8 mouse cellular contexts compared by ENCODE assay signal in the genomic region with DNA sequence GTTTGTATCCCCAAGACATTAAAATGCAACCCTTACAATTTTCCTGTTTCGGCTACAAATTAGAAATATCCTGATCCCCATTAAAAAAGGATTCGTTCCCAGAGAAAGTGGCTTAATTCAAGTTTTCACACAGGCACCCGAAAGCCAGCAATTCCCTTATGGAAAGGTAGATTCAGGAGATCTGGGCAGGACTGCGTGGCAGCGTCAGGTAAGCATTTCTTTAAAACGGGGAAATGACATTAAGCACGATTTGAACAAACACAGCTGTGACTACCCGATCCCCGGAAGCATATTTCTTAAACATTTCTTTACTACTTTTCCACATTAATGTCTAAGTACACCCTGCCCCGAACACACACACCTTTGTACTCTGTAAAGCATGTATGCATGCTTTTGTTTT. TPM values are rescaled to one million over a fixed set of nuclear protein-coding genes. Genes with fewer than 3 reads are reported as not detected.
DNase-seq lines count a peak whose midpoint lies in the region; ATAC-seq and TF ChIP-seq lines count a peak whose summit lies in the region.

No protein-coding gene starts in this region.

- peak overlapping the region; percentile 80 for H3K4me2 ChIP-seq in heart, embryonic 11.5 days
- H3K4me2 ChIP-seq in hindbrain, embryonic 11.5 days (replicated peaks; ENCODE audit: low read depth, low read length), result peak overlapping the region; percentile 58
- H3K4me2 ChIP-seq in midbrain, embryonic 13.5 days (replicated peaks), result peak overlapping the region; percentile 58

- ATAC-seq in heart, embryonic 11.5 days (replicated peaks; ENCODE audit: insufficient number of reproducible peaks, low FRiP score, low TSS enrichment), result no peak
- ATAC-seq in G1E (ENCODE audit: extremely low read depth, insufficient number of reproducible peaks, low FRiP score, poor library complexity, severe bottlenecking), result no peak
- no peak for ATAC-seq in hindbrain, embryonic 11.5 days (ENCODE audit: low FRiP score)
- no peak for ATAC-seq in midbrain, embryonic 13.5 days
- ATAC-seq in megakaryocyte-erythroid progenitor cell, adult 5-6 weeks (replicated peaks; ENCODE audit: low FRiP score, low TSS enrichment, poor library complexity, severe bottlenecking), result no peak

- TF ChIP-seq CTCF in G1E (IDR thresholded peaks at IDR 0.05; ENCODE audit: low read depth, low read length), result no peak

- no peaks in the 10 kb centered on the region for H3K27me3 ChIP-seq in heart, embryonic 11.5 days (ENCODE audit: control insufficient read depth, insufficient read depth, low read length)
- H3K27me3 ChIP-seq in G1E (ENCODE audit: insufficient read depth, low read length), result no peaks in the 10 kb centered on the region
- no peaks in the 10 kb centered on the region for H3K27me3 ChIP-seq in hindbrain, embryonic 11.5 days (ENCODE audit: control insufficient read depth, insufficient read depth, low read length)
- no peaks in the 10 kb centered on the region for H3K27me3 ChIP-seq in midbrain, embryonic 13.5 days

- H3K9me3 ChIP-seq in heart, embryonic 11.5 days (replicated peaks; ENCODE audit: control insufficient read depth, low read length), result no peaks in the 10 kb centered on the region
- 0 out of 2 replicates have a peak, but pooled peaks cover 2% of the 10 kb centered on the region for H3K9me3 ChIP-seq in G1E (replicated peaks)
- 0 out of 2 replicates have a peak, but pooled peaks cover 3% of the 10 kb centered on the region for H3K9me3 ChIP-seq in hindbrain, embryonic 11.5 days (ENCODE audit: control insufficient read depth, low read length)
- H3K9me3 ChIP-seq in midbrain, embryonic 13.5 days, result 0 out of 2 replicates have a peak, but pooled peaks cover 8% of the 10 kb centered on the region

- WGBS in heart, embryonic 11.5 days (ENCODE audit: insufficient replicate concordance), result 12% methylated on average over 10 of the region's 10 CpGs
- 5% methylated on average over 10 of the region's 10 CpGs for WGBS in hindbrain, embryonic 11.5 days
- 8% methylated on average over 10 of the region's 10 CpGs for WGBS in midbrain, embryonic 13.5 days

- peak overlapping the region; percentile 99 for H3K27ac ChIP-seq in heart, embryonic 11.5 days (ENCODE audit: low read depth, low read length)
- H3K27ac ChIP-seq in hindbrain, embryonic 11.5 days (ENCODE audit: low read depth, low read length), result peak overlapping the region; percentile 77
- H3K27ac ChIP-seq in midbrain, embryonic 13.5 days, result peak overlapping the region; percentile 94

- DNase-seq in heart, adult 11 months, result no peak
- no peak for DNase-seq in G1E (ENCODE audit: low spot score)
- DNase-seq in hindbrain, embryonic 11.5 days (ENCODE audit: low spot score), result no peak
- DNase-seq in ovary, adult 18-20 months (ENCODE audit: low spot score), result no peak
- DNase-seq in frontal cortex, postnatal 10 days (ENCODE audit: low spot score in 2 of 2), result no peak

- peak overlapping the region; percentile 75 for H3K9ac ChIP-seq in heart, embryonic 11.5 days (ENCODE audit: low read depth, low read length)
- peak overlapping the region; percentile 69 for H3K9ac ChIP-seq in hindbrain, embryonic 11.5 days (ENCODE audit: low read depth, low read length)
- peak overlapping the region; percentile 81 for H3K9ac ChIP-seq in midbrain, embryonic 13.5 days (replicated peaks)

- peaks cover 3% of the 10 kb centered on the region; the same call in 1 of the 2 replicates for H3K36me3 ChIP-seq in heart, embryonic 11.5 days (ENCODE audit: control insufficient read depth, insufficient read depth, low read length)
- peaks cover 19% of the 10 kb centered on the region for H3K36me3 ChIP-seq in G1E (replicated peaks)
- peaks cover 10% of the 10 kb centered on the region; the same call in 1 of the 2 replicates for H3K36me3 ChIP-seq in hindbrain, embryonic 11.5 days (ENCODE audit: control insufficient read depth, insufficient read depth, low read length)
- H3K36me3 ChIP-seq in midbrain, embryonic 13.5 days, result peaks cover 23% of the 10 kb centered on the region

- H3K4me1 ChIP-seq in heart, embryonic 11.5 days (ENCODE audit: control insufficient read depth, insufficient read depth, low read length), result peaks cover 12% of the 10 kb centered on the region
- peaks cover 19% of the 10 kb centered on the region for H3K4me1 ChIP-seq in G1E (ENCODE audit: insufficient read depth, low read depth, low read length)
- no peaks in the 10 kb centered on the region for H3K4me1 ChIP-seq in hindbrain, embryonic 11.5 days (replicated peaks; ENCODE audit: control insufficient read depth, insufficient read depth, low read length)
- H3K4me1 ChIP-seq in midbrain, embryonic 13.5 days (replicated peaks), result peaks cover 23% of the 10 kb centered on the region

- H3K4me3 ChIP-seq in heart, embryonic 11.5 days (ENCODE audit: low read depth, low read length), result peak overlapping the region; percentile 81
- H3K4me3 ChIP-seq in G1E (ENCODE audit: low read depth, low read length), result peak overlapping the region; percentile 90
- H3K4me3 ChIP-seq in hindbrain, embryonic 11.5 days (ENCODE audit: low read depth, low read length), result peak overlapping the region; percentile 97
- peak overlapping the region; percentile 75 for H3K4me3 ChIP-seq in midbrain, embryonic 13.5 days (replicated peaks)

RNA-seq across cellular contexts. Expression of a gene that starts 0.6 kb away (rescaled TPM):
- 608 and 623 TPM in 2 replicates for polyA plus RNA-seq in heart, embryonic 11.5 days (2014; fragmentation: Nextera tagmentation; extraction: Ambion mirVana)
- 157 and 164 TPM in 2 replicates for total RNA-seq in G1E (2014; fragmentation: Nextera tagmentation)
- total RNA-seq in G1E (2017), result 158 and 170 TPM in 2 replicates
- 97.6 and 114 TPM in 2 replicates for polyA plus RNA-seq in G1E (2012)
- 1,238 and 1,304 TPM in 2 replicates for polyA plus RNA-seq in hindbrain, embryonic 11.5 days (2014; fragmentation: Nextera tagmentation; extraction: Ambion mirVana)
- polyA plus RNA-seq in midbrain, embryonic 13.5 days (2015; fragmentation: Nextera tagmentation; extraction: Ambion mirVana), result 1,158 and 1,235 TPM in 2 replicates
- total RNA-seq in megakaryocyte-erythroid progenitor cell, adult 5-6 weeks (2014; fragmentation: Nextera tagmentation), result 167 and 196 TPM in 2 replicates
- 182 and 215 TPM in 2 replicates for total RNA-seq in megakaryocyte-erythroid progenitor cell, adult 5-6 weeks (2017)

RNA-seq across cellular contexts. Expression of a gene that starts 44.7 kb away (rescaled TPM):
- polyA plus RNA-seq in heart, embryonic 11.5 days (2014; fragmentation: Nextera tagmentation; extraction: Ambion mirVana), result 28.7 and 36.0 TPM in 2 replicates
- 21.1 and 38.2 TPM in 2 replicates for total RNA-seq in G1E (2014; fragmentation: Nextera tagmentation)
- 37.7 and 43.1 TPM in 2 replicates for total RNA-seq in G1E (2017)
- 20.4 and 22.4 TPM in 2 replicates for polyA plus RNA-seq in G1E (2012)
- 37.5 and 38.2 TPM in 2 replicates for polyA plus RNA-seq in hindbrain, embryonic 11.5 days (2014; fragmentation: Nextera tagmentation; extraction: Ambion mirVana)
- 21.0 and 23.0 TPM in 2 replicates for polyA plus RNA-seq in midbrain, embryonic 13.5 days (2015; fragmentation: Nextera tagmentation; extraction: Ambion mirVana)
- total RNA-seq in megakaryocyte-erythroid progenitor cell, adult 5-6 weeks (2014; fragmentation: Nextera tagmentation), result 41.1 and 43.1 TPM in 2 replicates
- 47.5 and 52.2 TPM in 2 replicates for total RNA-seq in megakaryocyte-erythroid progenitor cell, adult 5-6 weeks (2017)
